Comparison of ENCODE assay signal across 8 mouse cellular contexts in the genomic region with DNA sequence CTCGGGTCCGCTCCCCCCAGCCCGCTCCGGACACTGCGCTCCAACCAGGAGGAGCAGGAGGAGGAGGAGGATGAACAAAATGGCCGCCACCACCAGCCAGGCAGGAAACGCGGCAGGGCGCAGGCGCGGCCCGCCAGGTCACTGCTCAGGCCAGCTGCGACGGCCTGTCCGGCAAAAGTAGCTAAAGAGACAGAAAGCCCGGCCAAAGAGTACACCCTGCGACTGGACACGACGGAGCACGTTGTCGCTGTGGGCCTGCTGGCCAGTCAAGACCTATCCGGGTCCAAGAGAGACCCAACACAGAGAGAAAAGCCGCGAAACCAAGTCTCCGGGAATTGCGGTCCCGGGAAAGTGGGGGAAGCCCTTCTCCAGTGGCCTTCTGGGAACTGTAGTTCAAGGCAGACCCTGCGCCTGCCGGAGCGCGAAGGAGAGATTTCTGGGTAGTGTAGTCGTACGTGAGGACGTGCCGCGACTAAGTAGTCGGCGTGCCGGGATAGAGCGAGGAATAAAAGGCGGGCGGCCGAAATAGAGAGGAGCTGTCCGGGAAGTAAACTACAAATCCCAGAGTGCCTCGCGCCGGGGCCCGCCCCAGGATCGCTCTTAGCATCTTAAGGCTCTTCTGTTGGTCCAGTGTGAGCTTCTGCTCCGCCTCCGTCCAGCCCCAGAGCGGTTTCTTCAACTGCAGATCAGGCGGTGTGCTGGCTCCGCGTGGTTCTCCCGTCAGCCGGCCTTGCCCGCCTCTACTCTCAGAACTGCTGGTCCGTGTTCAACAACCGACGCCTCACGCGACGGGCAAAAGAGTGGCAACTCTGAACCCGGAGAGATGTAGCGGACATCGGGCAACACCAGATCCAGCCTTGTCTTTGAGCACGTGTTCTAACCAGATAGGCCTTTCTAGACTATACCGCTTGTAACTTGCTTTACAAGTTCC. TPM values are rescaled to one million over a fixed set of nuclear protein-coding genes. Genes with fewer than 3 reads are reported as not detected.
DNase-seq lines count a peak whose midpoint lies in the region; ATAC-seq and TF ChIP-seq lines count a peak whose summit lies in the region.

Tial1 (minus strand) TSS at position 433 of the 931 bp plus-strand sequence.

- WGBS in forebrain, embryonic 13.5 days = under 1% methylated on average over 69 of the region's 69 CpGs
- WGBS in large intestine, adult 2 months = under 1% methylated on average over 69 of the region's 69 CpGs
- 2% methylated on average over 69 of the region's 69 CpGs for WGBS in liver, postnatal 0 days (ENCODE audit: insufficient replicate concordance)
- WGBS in neural tube, embryonic 14.5 days = under 1% methylated on average over 69 of the region's 69 CpGs

- peak within 1 kb of the TSS; percentile 75 for H3K4me2 ChIP-seq in forebrain, embryonic 13.5 days
- H3K4me2 ChIP-seq in liver, postnatal 0 days (ENCODE audit: low read depth, low read length) = peak within 1 kb of the TSS; percentile 96
- H3K4me2 ChIP-seq in neural tube, embryonic 14.5 days (ENCODE audit: low read depth, low read length) = peak within 1 kb of the TSS; percentile 91

- TF ChIP-seq EP300 in ES-Bruce4 (IDR thresholded peaks at IDR 0.05; ENCODE audit: insufficient read depth, low read depth, low read length) = 0 out of 2 replicates have a peak, but pooled peaks have one; percentile 16
- TF ChIP-seq EP300 in liver, postnatal 0 days (IDR thresholded peaks at IDR 0.05; ENCODE audit: low read depth) = peak; percentile 61; the same call in 1 of the 2 replicates

- no peaks in the 10 kb centered on the region for H3K9me3 ChIP-seq in ES-Bruce4 (replicated peaks; ENCODE audit: control insufficient read depth, insufficient read depth, low read length, poor library complexity, severe bottlenecking)
- H3K9me3 ChIP-seq in forebrain, embryonic 13.5 days (replicated peaks) = no peaks in the 10 kb centered on the region
- no peaks in the 10 kb centered on the region for H3K9me3 ChIP-seq in liver, postnatal 0 days (ENCODE audit: low read length)
- H3K9me3 ChIP-seq in neural tube, embryonic 14.5 days (ENCODE audit: control insufficient read depth, low read length) = no peaks in the 10 kb centered on the region

- H3K36me3 ChIP-seq in ES-Bruce4 (ENCODE audit: control insufficient read depth, insufficient read depth, low read length, poor library complexity, severe bottlenecking) = no peaks in the 10 kb centered on the region
- no peaks in the 10 kb centered on the region for H3K36me3 ChIP-seq in forebrain, embryonic 13.5 days (ENCODE audit: poor library complexity, severe bottlenecking)
- H3K36me3 ChIP-seq in liver, postnatal 0 days (replicated peaks; ENCODE audit: insufficient read depth, low read length) = no peaks in the 10 kb centered on the region
- no peaks in the 10 kb centered on the region for H3K36me3 ChIP-seq in neural tube, embryonic 14.5 days (ENCODE audit: control insufficient read depth, insufficient read depth, low read length)

- H3K27me3 ChIP-seq in ES-Bruce4 (ENCODE audit: control insufficient read depth, insufficient read depth, low read length, poor library complexity, severe bottlenecking) = no peaks in the 10 kb centered on the region
- no peaks in the 10 kb centered on the region for H3K27me3 ChIP-seq in forebrain, embryonic 13.5 days
- H3K27me3 ChIP-seq in liver, postnatal 0 days (ENCODE audit: insufficient read depth, low read length) = no peaks in the 10 kb centered on the region
- H3K27me3 ChIP-seq in neural tube, embryonic 14.5 days (ENCODE audit: control insufficient read depth, insufficient read depth, low read length) = no peaks in the 10 kb centered on the region

- TF ChIP-seq POLR2A in ES-Bruce4 (IDR thresholded peaks at IDR 0.05; ENCODE audit: insufficient read depth, low read length) = peak; percentile 88

- intact Hi-C loops in heart, postnatal 10 days (cut with DNase I) = no loop called here

- H3K27ac ChIP-seq in ES-Bruce4 (ENCODE audit: insufficient read depth, low read length) = peak within 1 kb of the TSS; percentile 59
- H3K27ac ChIP-seq in forebrain, embryonic 13.5 days = peak within 1 kb of the TSS; percentile 89
- H3K27ac ChIP-seq in liver, postnatal 0 days (ENCODE audit: low read depth) = peak within 1 kb of the TSS; percentile 92
- peak within 1 kb of the TSS; percentile 86 for H3K27ac ChIP-seq in neural tube, embryonic 14.5 days (ENCODE audit: low read depth, low read length)

- peak within 1 kb of the TSS; percentile 98 for H3K4me3 ChIP-seq in ES-Bruce4 (ENCODE audit: low read depth, low read length)
- peak within 1 kb of the TSS; percentile 75 for H3K4me3 ChIP-seq in forebrain, embryonic 13.5 days
- peak within 1 kb of the TSS; percentile 92 for H3K4me3 ChIP-seq in liver, postnatal 0 days (ENCODE audit: low read depth, low read length)
- H3K4me3 ChIP-seq in neural tube, embryonic 14.5 days (ENCODE audit: low read depth, low read length) = peak within 1 kb of the TSS; percentile 70

- peak within 1 kb of the TSS; percentile 89 for H3K9ac ChIP-seq in ES-Bruce4 (ENCODE audit: low read depth, poor library complexity, severe bottlenecking)
- H3K9ac ChIP-seq in forebrain, embryonic 13.5 days = peak within 1 kb of the TSS; percentile 86
- H3K9ac ChIP-seq in liver, postnatal 0 days (replicated peaks) = peak within 1 kb of the TSS; percentile 90
- H3K9ac ChIP-seq in neural tube, embryonic 14.5 days (replicated peaks; ENCODE audit: low read depth, low read length) = peak within 1 kb of the TSS; percentile 80

- H3K4me1 ChIP-seq in ES-Bruce4 (ENCODE audit: control insufficient read depth, insufficient read depth, low read length) = no peaks in the 10 kb centered on the region
- H3K4me1 ChIP-seq in forebrain, embryonic 13.5 days = peaks cover 28% of the 10 kb centered on the region
- peaks cover 20% of the 10 kb centered on the region for H3K4me1 ChIP-seq in liver, postnatal 0 days (ENCODE audit: insufficient read depth)
- H3K4me1 ChIP-seq in neural tube, embryonic 14.5 days (ENCODE audit: control insufficient read depth, insufficient read depth, low read length) = peaks cover 10% of the 10 kb centered on the region

- peak; percentile 98 to 99 for DNase-seq in heart, postnatal 10 days
- peak; percentile 90 for DNase-seq in large intestine, adult 2 months (ENCODE audit: low read depth, low spot score)
- peak; percentile 97 for DNase-seq in liver, postnatal 0 days
- DNase-seq in testis, postnatal 10 days (ENCODE audit: low spot score) = peak; percentile 95

- ATAC-seq in cerebellum, adult (ENCODE audit: insufficient number of reproducible peaks, low FRiP score, low TSS enrichment) = peak; percentile 99
- peak; percentile 99 for ATAC-seq in forebrain, embryonic 13.5 days
- peak; percentile 96 for ATAC-seq in liver, postnatal 0 days
- peak; percentile 99 for ATAC-seq in neural tube, embryonic 14.5 days (ENCODE audit: low read depth)

- TF ChIP-seq CTCF in ES-Bruce4 (IDR thresholded peaks at IDR 0.05; ENCODE audit: low read depth, low read length) = no peak
- TF ChIP-seq CTCF in liver, postnatal 0 days (IDR thresholded peaks at IDR 0.05; ENCODE audit: low read depth) = no peak

RNA-seq across cellular contexts. Expression of gene Tial1, which starts in this region (rescaled TPM):
- polyA plus RNA-seq in ES-Bruce4 (2011; ENCODE audit: insufficient read depth, insufficient read length, low read depth, missing spikeins) = 134 and 152 TPM in 2 replicates
- 36.5 and 36.6 TPM in 2 replicates for polyA plus RNA-seq in forebrain, embryonic 13.5 days (2015; fragmentation: Nextera tagmentation; extraction: Ambion mirVana)
- 10 to 100 TPM; 52.5 to 54.6 TPM for total RNA-seq in heart, postnatal 10 days (2021)
- 27.0 and 29.6 TPM in 2 replicates for polyA plus RNA-seq in large intestine, adult 2 months (2012; rRNA removed)
- polyA plus RNA-seq in liver, postnatal 0 days (2015; fragmentation: Nextera tagmentation; extraction: Ambion mirVana) = 10.2 and 11.5 TPM in 2 replicates
- polyA plus RNA-seq in neural tube, embryonic 14.5 days (2014; fragmentation: Nextera tagmentation; extraction: Ambion mirVana) = 41.0 and 41.7 TPM in 2 replicates

Comparison
In these comparisons a context has a peak if more than half of its experiments do, and no peak if none do; other contexts are left out.
1. Peak in every context shown above with its lines: DNase-seq, ATAC-seq, H3K4me3 ChIP-seq and H3K27ac ChIP-seq.